Mouse (Mus musculus) CH12.LX (cell line): ENCODE measurements around the gene Ankrd26. TPM values are rescaled to one million over a fixed set of nuclear protein-coding genes. Genes with fewer than 3 reads are reported as not detected.
"Not testable (repeated sequence)": the region's sequence is repeated elsewhere in the genome, so short reads cannot be mapped to it uniquely, and the experiment has no call there.

Source experiments
- DNase-seq: peaks from one replicate; pipeline ENCODE4 v3.0.0-alpha.2; 2013; ENCODE audit errors: extremely low read depth
- H3K27ac ChIP-seq: 2 replicates; pipeline ENCODE4 v1.5.1; 2012; ENCODE audit warnings: low read depth, mild to moderate bottlenecking, control low read depth, moderate library complexity; ENCODE audit not compliant: insufficient read depth
- H3K27me3 ChIP-seq: replicated peaks from 2 replicates; pipeline ENCODE3; 2012; ENCODE audit warnings: inconsistent platforms
- H3K36me3 ChIP-seq, 2 experiments: replicated peaks in 1 of 2; 2 replicates each; pipeline versions ENCODE3 to v1.6.1; 2012; ENCODE audit warnings: inconsistent platforms in 1 of 2, low read length in 1 of 2, mild to moderate bottlenecking in 1 of 2, mixed read lengths in 1 of 2, moderate library complexity in 1 of 2; ENCODE audit not compliant: control insufficient read depth in 1 of 2, insufficient read depth in 1 of 2
- H3K4me1 ChIP-seq, 2 experiments: 2 replicates each; pipeline ENCODE4 v1.6.1; 2012; ENCODE audit warnings: inconsistent platforms in 1 of 2, moderate library complexity in 1 of 2; ENCODE audit not compliant: insufficient read depth in 2 of 2, control insufficient read depth in 1 of 2
- H3K4me2 ChIP-seq: 2 replicates; pipeline ENCODE4 v1.6.1; 2012; ENCODE audit warnings: low read depth, mild to moderate bottlenecking, control low read depth; ENCODE audit not compliant: poor library complexity, insufficient read depth, severe bottlenecking
- H3K4me3 ChIP-seq, 3 experiments: fragments of 150-350 bp in 1 of 3; sonication (generic) in 1 of 3; replicated peaks in 1 of 3; 2 replicates each; pipeline versions ENCODE3 to v1.5.1; 2011 to 2012; ENCODE audit warnings: low read depth in 2 of 3, low read length in 2 of 3, mild to moderate bottlenecking in 2 of 3, moderate library complexity in 2 of 3, control low read depth in 1 of 3, improper control_type of control experiment in 1 of 3, inconsistent platforms in 1 of 3, mixed read lengths in 1 of 3; ENCODE audit not compliant: poor library complexity in 1 of 3
- H3K79me2 ChIP-seq: replicated peaks from 2 replicates; pipeline ENCODE4 v1.6.1; 2012; ENCODE audit warnings: mild to moderate bottlenecking, moderate library complexity; ENCODE audit not compliant: control insufficient read depth, poor library complexity, insufficient read depth, severe bottlenecking; ENCODE audit errors: extremely low read depth
- H3K9ac ChIP-seq: 2 replicates; pipeline ENCODE4 v1.6.1; 2012; ENCODE audit warnings: low read depth, mild to moderate bottlenecking, control low read depth, moderate library complexity; ENCODE audit not compliant: insufficient read depth
- H3K9me3 ChIP-seq: replicated peaks from 2 replicates; pipeline ENCODE3; 2012; ENCODE audit warnings: low read length, inconsistent platforms, mixed read lengths
- BHLHE40 ChIP-seq: IDR thresholded peaks from 2 replicates; pipeline ENCODE4 v1.6.1; 2011; ENCODE audit warnings: mild to moderate bottlenecking, low read depth, low read length, improper control_type of control experiment
- CHD2 ChIP-seq: IDR thresholded peaks from 2 replicates; pipeline ENCODE4 v1.6.1; 2011; ENCODE audit warnings: low read length, improper control_type of control experiment
- E2F4 ChIP-seq: IDR thresholded peaks from 2 replicates; pipeline ENCODE4 v1.6.1; 2011; ENCODE audit warnings: low read depth, low read length, improper control_type of control experiment; ENCODE audit not compliant: insufficient replicate concordance
- ELF1 ChIP-seq: IDR thresholded peaks from 2 replicates; pipeline ENCODE4 v1.6.1; 2014; ENCODE audit warnings: low read depth, mild to moderate bottlenecking, inconsistent platforms, low read length, improper control_type of control experiment
- GABPA ChIP-seq: IDR thresholded peaks from 2 replicates; pipeline ENCODE4 v1.6.1; 2012; ENCODE audit warnings: low read depth, low read length, improper control_type of control experiment, inconsistent platforms; ENCODE audit not compliant: insufficient replicate concordance
- HCFC1 ChIP-seq: IDR thresholded peaks from 2 replicates; pipeline ENCODE4 v1.6.1; 2012; ENCODE audit warnings: low read depth, mild to moderate bottlenecking, inconsistent platforms, low read length, improper control_type of control experiment
- IRF4 ChIP-seq: IDR thresholded peaks from 2 replicates; pipeline ENCODE4 v1.6.1; 2014; ENCODE audit warnings: low read depth, mild to moderate bottlenecking, inconsistent platforms, low read length, improper control_type of control experiment
- JUN ChIP-seq: IDR thresholded peaks from 2 replicates; pipeline ENCODE4 v1.6.1; 2011; ENCODE audit warnings: low read depth, mild to moderate bottlenecking, low read length, improper control_type of control experiment, moderate library complexity; ENCODE audit not compliant: insufficient read depth
- JUND ChIP-seq: conservative IDR thresholded peaks from 2 replicates; pipeline ENCODE4 v1.6.1; 2011; ENCODE audit warnings: low read depth, low read length, improper control_type of control experiment
- KAT2A ChIP-seq: IDR thresholded peaks from 2 replicates; pipeline ENCODE4 v1.6.1; 2012; ENCODE audit warnings: low read length, improper control_type of control experiment, inconsistent platforms; ENCODE audit not compliant: insufficient replicate concordance
- MAFK ChIP-seq: IDR thresholded peaks from 2 replicates; pipeline ENCODE4 v1.6.1; 2011; ENCODE audit warnings: low read length, improper control_type of control experiment; ENCODE audit not compliant: insufficient replicate concordance
- MAZ ChIP-seq: IDR thresholded peaks from 2 replicates; pipeline ENCODE4 v1.6.1; 2012; ENCODE audit warnings: low read depth, mild to moderate bottlenecking, inconsistent platforms, low read length, improper control_type of control experiment, moderate library complexity
- MEF2A ChIP-seq: IDR thresholded peaks from 2 replicates; pipeline ENCODE4 v1.6.1; 2014; ENCODE audit warnings: low read depth, mild to moderate bottlenecking, inconsistent platforms, low read length, improper control_type of control experiment, borderline replicate concordance
- MYC ChIP-seq: IDR thresholded peaks from 2 replicates; pipeline ENCODE4 v1.6.1; 2011; ENCODE audit warnings: low read depth, mild to moderate bottlenecking, improper control_type of control experiment, low read length
- NELFE ChIP-seq: IDR thresholded peaks from 2 replicates; pipeline ENCODE4 v1.6.1; 2011; ENCODE audit warnings: low read depth, low read length, improper control_type of control experiment
- NRF1 ChIP-seq: IDR thresholded peaks from 2 replicates; pipeline ENCODE4 v1.6.1; 2014; ENCODE audit warnings: low read depth, mild to moderate bottlenecking, inconsistent platforms, low read length, improper control_type of control experiment, moderate library complexity
- PAX5 ChIP-seq: IDR thresholded peaks from 2 replicates; pipeline ENCODE4 v1.6.1; 2012; ENCODE audit warnings: low read length, inconsistent platforms, mixed read lengths
- POLR2A ChIP-seq: IDR thresholded peaks from 2 replicates; pipeline ENCODE4 v1.6.1; 2011; ENCODE audit warnings: low read depth, mild to moderate bottlenecking, improper control_type of control experiment, low read length
- RAD21 ChIP-seq: IDR thresholded peaks from 2 replicates; pipeline ENCODE4 v1.6.1; 2011; ENCODE audit warnings: low read depth, mild to moderate bottlenecking, low read length, improper control_type of control experiment, moderate library complexity
- RCOR1 ChIP-seq: conservative IDR thresholded peaks from 2 replicates; pipeline ENCODE4 v1.6.1; 2012; ENCODE audit warnings: low read depth, mild to moderate bottlenecking, inconsistent platforms, low read length, improper control_type of control experiment
- SMC3 ChIP-seq: IDR thresholded peaks from 2 replicates; pipeline ENCODE4 v1.6.1; 2011; ENCODE audit warnings: low read depth, low read length, improper control_type of control experiment
- UBTF ChIP-seq: IDR thresholded peaks from 2 replicates; pipeline ENCODE4 v1.6.1; 2012; ENCODE audit warnings: low read depth, mild to moderate bottlenecking, inconsistent platforms, low read length, improper control_type of control experiment, moderate library complexity
- USF2 ChIP-seq: conservative IDR thresholded peaks from 2 replicates; pipeline ENCODE4 v1.6.1; 2011; ENCODE audit warnings: low read depth, low read length, improper control_type of control experiment
- ZC3H11A ChIP-seq: IDR thresholded peaks from 2 replicates; pipeline ENCODE4 v1.6.1; 2012; ENCODE audit warnings: low read depth, mild to moderate bottlenecking, inconsistent platforms, low read length, improper control_type of control experiment
- ZMIZ1 ChIP-seq: IDR thresholded peaks from 2 replicates; pipeline ENCODE4 v1.6.1; 2012; ENCODE audit warnings: low read depth, mild to moderate bottlenecking, inconsistent platforms, low read length, improper control_type of control experiment
- dilution Hi-C: fragments of 300-500 bp; cut with MboI; formaldehyde crosslinking; loops from 2 replicates; pipeline ENCODE4 v1.14.3; 2020; ENCODE audit warnings: low sequenced_read_pairs; ENCODE audit not compliant: extremely low pct_unique_long_range_greater_than_20kb, extremely low pct_ligation_motif_present
- in situ Hi-C: fragments of 300-500 bp; cut with MboI; formaldehyde crosslinking; loops from 3 replicates; pipeline ENCODE4 v1.14.3; 2019; ENCODE audit warnings: low sequenced_read_pairs, low pct_ligation_motif_present, low pct_unique_long_range_greater_than_20kb, mixed read lengths
- polyA plus RNA-seq: library from polyadenylated mRNA; unstranded; fragments of >175 nt; gene quantifications from 2 replicates; pipeline ENCODE4 v1.2.1, GENCODE M21; 2012; ENCODE audit warnings: low read depth; ENCODE audit not compliant: insufficient read length
- total RNA-seq, 2 experiments: library from RNA; depleted of rRNA; stranded (reverse); fragments of 300-350 nt in 1 of 2; fragments of >200 nt in 1 of 2; gene quantifications; 2 replicates each; pipeline ENCODE4 v1.2.3; 2012 to 2014

Ankrd26 gene
- total and polyA plus RNA-seq, 3 experiments, result 5.2 to 9.4 (median 8.1) TPM

DNA sequence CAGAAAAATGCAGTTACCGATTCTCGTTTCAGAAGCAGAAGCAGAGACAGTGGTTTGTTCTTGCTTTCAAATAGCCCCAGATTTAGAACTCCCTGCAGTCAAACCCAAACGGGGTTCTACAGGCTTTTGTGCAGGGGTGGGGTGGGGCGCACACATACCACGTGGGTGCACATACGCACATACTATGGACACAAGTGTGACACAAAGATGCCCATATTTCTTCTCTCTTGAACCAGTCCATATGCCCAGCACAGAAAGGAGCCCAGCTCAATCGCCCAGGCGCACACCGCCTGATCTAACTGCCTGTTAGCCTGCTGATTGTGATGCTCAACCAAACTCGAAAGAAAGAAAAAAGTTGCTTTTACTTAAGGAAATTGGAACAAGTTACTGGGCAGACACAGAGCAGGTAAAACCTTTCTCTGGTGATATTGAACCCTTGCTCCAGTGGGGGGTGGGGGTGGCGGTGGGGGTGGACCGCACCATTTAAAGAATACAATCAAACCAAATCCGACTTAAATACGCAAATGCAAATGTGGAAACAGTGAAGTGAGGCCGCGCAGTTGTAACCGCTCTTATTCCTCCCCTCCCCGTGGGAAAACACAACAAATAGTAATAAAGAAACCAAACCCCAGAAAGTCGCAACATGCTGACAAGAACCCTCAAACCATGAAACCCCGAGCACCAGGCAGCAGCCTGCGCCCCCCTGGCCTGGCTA lies 30.8 kb upstream of the Ankrd26 start (continued):
- TF ChIP-seq MAZ (peak; percentile 9; the same call in 1 of the 2 replicates), MYC (peak; percentile 53; the same call in 1 of the 2 replicates), JUND (no peak), BHLHE40 (no peak), PAX5 (no peak), RCOR1 (no peak), KAT2A (no peak), POLR2A (no peak), RAD21 (no peak), MAFK (no peak), ELF1 (no peak), UBTF (no peak; the same call in 1 of the 2 replicates), NELFE (no peak)

DNA sequence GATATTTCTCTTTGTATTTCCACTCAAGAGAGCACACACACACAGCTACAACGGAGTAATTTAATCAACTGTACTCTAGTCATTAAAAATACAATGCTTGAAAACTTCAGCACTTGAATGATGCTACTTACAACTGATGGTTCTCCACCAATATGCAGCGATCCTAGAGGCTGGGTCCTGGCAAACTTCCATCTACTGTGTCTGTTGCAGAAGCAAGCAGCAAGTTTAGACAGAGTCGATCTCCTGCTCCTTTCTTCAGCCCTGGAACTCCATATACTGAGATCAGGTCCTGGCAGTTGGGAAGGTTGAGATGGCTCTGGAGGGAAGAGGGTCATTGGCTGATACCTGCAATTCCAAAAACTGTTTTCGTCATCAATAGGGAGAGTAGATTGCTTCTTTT lies 16.7 kb upstream of the Ankrd26 start:
- in situ Hi-C loops, result not testable (repeated sequence)

DNA sequence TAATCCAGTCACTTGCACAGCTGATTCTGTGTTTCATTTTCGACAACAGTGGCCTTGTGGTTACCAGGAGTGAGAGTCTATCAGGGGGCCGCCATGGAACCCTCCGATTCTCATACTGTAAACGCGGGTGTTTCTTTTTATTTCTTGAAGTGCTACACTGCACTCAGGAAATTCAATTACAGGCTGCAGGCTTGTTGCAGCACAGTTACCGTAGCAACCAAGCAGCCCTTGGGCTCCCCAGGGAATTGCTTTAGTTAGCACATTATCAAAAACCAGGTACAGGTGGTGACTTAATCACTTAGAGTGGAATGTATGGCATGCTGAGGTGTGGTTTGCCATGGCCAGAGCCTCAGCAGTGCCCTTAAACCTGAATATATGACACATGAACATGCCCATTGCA lies 12.3 kb upstream of the Ankrd26 start:
- TF ChIP-seq NRF1 (no peak), E2F4 (no peak), GABPA (no peak), ELF1 (no peak), RAD21 (no peak), HCFC1 (no peak), SMC3 (no peak), NELFE (no peak), MEF2A (no peak), ZMIZ1 (no peak), JUN (no peak), USF2 (no peak), ZC3H11A (no peak), IRF4 (no peak), CHD2 (no peak), MAZ (no peak), JUND (no peak)
- dilution Hi-C loops (no loop called here), in situ Hi-C loops (no loop called here)
- Histone ChIP-seq H3K9ac (no peak overlapping the region), H3K27ac (no peak overlapping the region), H3K4me2 (no peak overlapping the region), H3K9me3 (peaks cover 5% of the 10 kb centered on the region), H3K79me2 (no peaks in the 10 kb centered on the region), H3K27me3 (peaks cover 1% of the 10 kb centered on the region), H3K4me1 (no peaks in the 10 kb centered on the region), H3K36me3 (no peaks in the 10 kb centered on the region), H3K4me3 (no peak overlapping the region)
- no peak for DNase-seq

More for the DNA sequence above, 16.7 kb upstream of the Ankrd26 start:
- H3K4me1 ChIP-seq, dilution Hi-C loops, DNase-seq, H3K9me3 ChIP-seq, H3K4me2 ChIP-seq, H3K36me3 ChIP-seq, H3K79me2 ChIP-seq, H3K27ac ChIP-seq, H3K4me3 ChIP-seq, H3K9ac ChIP-seq: not testable (repeated sequence)
- peaks cover 30% of the 10 kb centered on the region for H3K27me3 ChIP-seq
